Mouse (Mus musculus) bone marrow macrophage, adult 2 months (primary cell): Measurements from ENCODE around the gene Ezh1. TPM values are rescaled to one million over a fixed set of nuclear protein-coding genes. Genes with fewer than 3 reads are reported as not detected.

Source experiments
- H3K27ac ChIP-seq: 2 replicates; pipeline ENCODE4 v1.5.1; 2012; ENCODE audit warnings: low read depth, low read length; ENCODE audit not compliant: insufficient read depth
- H3K4me1 ChIP-seq: 2 replicates; pipeline ENCODE4 v1.6.1; 2012; ENCODE audit warnings: low read length; ENCODE audit not compliant: control insufficient read depth, insufficient read depth
- H3K4me3 ChIP-seq: 2 replicates; pipeline ENCODE4 v1.5.1; 2012; ENCODE audit warnings: mild to moderate bottlenecking, low read length, moderate library complexity; ENCODE audit not compliant: insufficient read depth
- CTCF ChIP-seq: IDR thresholded peaks from 2 replicates; pipeline ENCODE4 v1.5.1; 2012; ENCODE audit warnings: low read depth, mild to moderate bottlenecking, low read length, moderate library complexity
- POLR2A ChIP-seq: IDR thresholded peaks from 2 replicates; pipeline ENCODE4 v1.6.1; 2012; ENCODE audit warnings: mild to moderate bottlenecking, low read depth, low read length, borderline replicate concordance
- polyA plus RNA-seq: library from polyadenylated mRNA; stranded (reverse); fragments of >200 nt; gene quantifications from 2 replicates; pipeline ENCODE4 v1.2.4, GENCODE M21; 2012; ENCODE audit not compliant: missing spikeins, insufficient read depth, insufficient read length

Ezh1 gene
- polyA plus RNA-seq, 1 experiment: 52.5 TPM

DNA sequence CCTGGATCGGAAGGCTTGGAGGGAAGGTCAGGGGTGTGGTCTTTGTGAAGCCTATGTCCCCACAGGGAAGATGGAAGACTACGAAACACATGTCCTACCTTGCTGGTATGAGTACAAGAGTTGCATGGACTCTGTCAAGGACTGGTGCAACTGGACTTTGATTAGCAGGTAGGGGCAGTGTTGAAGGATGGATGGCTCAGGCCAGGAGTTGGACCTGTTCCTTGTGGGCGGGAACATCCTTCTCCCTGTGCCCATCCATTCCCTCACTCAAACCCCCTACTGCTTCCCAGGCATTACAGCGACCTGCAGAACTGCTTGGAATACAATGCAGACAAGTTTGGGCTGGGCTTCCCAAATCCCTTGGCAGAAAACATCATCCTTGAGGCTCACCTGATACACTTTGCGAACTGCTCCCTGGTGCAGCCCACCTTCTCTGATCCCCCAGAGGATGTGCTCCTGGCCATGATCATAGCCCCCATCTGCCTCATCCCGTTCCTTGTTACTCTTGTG lies 21.3 kb upstream of the Ezh1 start:
- peaks cover 5% of the 10 kb centered on the region; the same call in 1 of the 2 replicates for H3K4me1 ChIP-seq
- H3K4me3 ChIP-seq: no peak overlapping the region
- no peak for TF ChIP-seq CTCF
- no peak overlapping the region for H3K27ac ChIP-seq

DNA sequence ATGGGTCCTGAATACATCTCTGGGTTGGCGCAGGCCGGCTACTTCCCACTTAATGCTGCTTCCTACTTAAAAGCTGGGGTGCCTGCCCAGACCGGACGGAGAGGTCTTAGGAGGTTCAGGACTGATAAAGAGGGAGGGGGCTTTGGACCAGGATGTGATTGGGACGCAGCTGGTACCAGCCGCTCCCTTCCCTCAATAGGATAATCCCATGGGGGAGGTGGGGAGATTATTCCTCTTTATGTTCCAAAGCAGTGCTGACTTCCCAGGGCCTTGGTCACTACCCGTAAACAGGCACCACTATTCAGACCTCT lies 20.4 kb upstream of the Ezh1 start:
- TF ChIP-seq POLR2A (no peak), CTCF (no peak)
- Histone ChIP-seq H3K4me3 (peak overlapping the region; percentile 53), H3K4me1 (peaks cover 5% of the 10 kb centered on the region; the same call in 1 of the 2 replicates), H3K27ac (no peak overlapping the region)

DNA sequence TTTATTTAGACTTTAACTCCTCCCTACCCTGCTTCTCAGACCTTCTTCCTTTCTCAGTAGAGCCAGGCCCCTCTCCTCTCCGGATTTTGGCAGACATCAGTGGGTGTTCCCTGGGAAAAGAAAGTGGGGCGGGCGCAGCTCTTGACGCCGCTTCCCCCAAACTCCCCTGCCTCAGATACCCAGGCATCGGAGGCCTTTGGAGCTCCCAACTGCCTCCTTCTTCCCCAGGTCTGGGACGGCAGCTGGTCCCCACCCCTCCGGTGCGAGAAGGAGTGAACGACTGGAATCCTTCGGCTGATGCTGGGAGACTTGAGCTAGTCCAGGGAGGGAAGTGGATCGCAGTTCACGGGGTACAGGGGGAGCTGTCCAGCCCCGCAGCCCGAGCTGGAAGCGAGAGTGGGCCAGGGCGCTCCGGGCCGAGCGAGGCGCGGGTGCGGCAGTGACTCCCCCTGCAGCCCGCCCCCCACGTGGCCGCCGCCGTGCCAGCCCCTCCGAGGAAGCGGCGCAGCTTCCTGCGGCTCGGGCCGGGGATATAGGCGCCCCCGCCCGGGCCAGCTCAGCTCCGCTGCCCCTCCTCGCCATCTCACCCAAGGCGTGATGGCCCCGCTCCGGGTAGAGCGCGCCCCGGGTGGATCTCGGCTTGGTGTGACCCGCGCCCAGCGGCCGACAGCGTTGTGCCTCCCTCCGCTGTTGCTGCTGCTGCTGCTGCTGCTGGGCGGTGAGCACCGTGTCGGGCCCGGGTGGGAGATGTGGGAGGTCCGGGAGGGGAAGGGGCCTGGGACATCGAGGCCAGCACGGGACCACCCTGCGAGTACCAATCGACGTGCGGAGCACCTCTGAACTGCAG lies 19.8 kb upstream of the Ezh1 start, which contains the start of gene Ramp2:
TSS of gene Ramp2 (plus strand) at position 174 of the 847 bp plus-strand sequence.
- Histone ChIP-seq H3K27ac (no peak within 1 kb of the TSS), H3K4me3 (peak within 1 kb of the TSS; percentile 53)

DNA sequence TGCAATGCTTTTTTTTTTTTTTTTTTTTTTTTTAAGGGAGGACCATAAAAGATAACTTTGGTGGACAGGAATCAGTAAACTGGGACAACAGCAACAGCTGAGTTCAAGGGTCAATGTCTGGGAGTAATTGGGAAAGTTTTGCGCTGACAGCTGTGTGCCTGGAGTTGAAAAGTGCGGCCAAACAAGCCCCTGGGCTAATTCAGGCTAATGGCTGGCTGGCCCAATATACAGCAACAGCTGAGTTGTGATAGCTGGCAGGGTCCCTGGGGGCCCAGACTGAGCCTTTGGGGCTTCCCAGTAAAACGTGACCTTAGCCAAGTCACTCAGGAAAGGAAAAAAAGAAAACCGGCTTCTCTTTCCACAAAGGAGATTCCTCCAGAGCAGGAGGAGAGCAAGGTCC lies 18.8 kb upstream of the Ezh1 start:
- H3K4me3 ChIP-seq: no peak overlapping the region
- H3K27ac ChIP-seq: no peak overlapping the region
- H3K4me1 ChIP-seq: peaks cover 5% of the 10 kb centered on the region; the same call in 1 of the 2 replicates
- no peak for TF ChIP-seq POLR2A
- no peak for TF ChIP-seq CTCF

More for the DNA sequence above, 19.8 kb upstream of the Ezh1 start, which contains the start of gene Ramp2:
- TF ChIP-seq CTCF: no peak
- no peak for TF ChIP-seq POLR2A
- peaks cover 5% of the 10 kb centered on the region; the same call in 1 of the 2 replicates for H3K4me1 ChIP-seq

DNA sequence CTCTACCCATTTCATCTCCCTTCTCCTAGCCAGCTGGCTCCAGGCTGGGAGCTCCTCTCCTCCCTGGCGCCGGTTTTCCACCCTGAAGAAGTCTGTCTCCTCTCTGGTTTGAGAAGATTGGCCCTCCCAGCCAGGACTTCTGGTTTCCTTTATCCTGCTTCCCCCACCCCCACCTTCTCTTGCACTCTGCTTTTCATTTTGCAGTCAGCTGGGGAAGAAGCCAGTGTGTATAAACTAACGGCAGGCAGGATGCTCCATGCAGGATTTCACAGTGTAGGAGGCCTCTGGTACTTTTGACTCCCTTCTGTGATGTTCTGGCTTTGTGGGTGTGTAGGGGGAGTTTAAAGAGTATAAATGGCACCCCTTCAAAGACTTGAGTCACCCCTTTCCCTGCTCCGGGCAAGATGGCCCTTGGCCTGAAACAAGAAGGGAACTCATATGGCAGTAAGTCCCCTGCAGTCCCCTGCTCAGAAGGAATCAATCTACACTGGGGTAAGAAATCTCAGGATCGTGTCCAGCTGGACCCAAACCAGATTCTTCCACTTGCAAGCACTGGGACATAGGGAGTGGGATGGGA lies 11.9 kb upstream of the Ezh1 start:
- Histone ChIP-seq H3K4me1 (no peaks in the 10 kb centered on the region), H3K4me3 (no peak overlapping the region), H3K27ac (no peak overlapping the region)
- TF ChIP-seq CTCF (no peak), POLR2A (no peak)

DNA sequence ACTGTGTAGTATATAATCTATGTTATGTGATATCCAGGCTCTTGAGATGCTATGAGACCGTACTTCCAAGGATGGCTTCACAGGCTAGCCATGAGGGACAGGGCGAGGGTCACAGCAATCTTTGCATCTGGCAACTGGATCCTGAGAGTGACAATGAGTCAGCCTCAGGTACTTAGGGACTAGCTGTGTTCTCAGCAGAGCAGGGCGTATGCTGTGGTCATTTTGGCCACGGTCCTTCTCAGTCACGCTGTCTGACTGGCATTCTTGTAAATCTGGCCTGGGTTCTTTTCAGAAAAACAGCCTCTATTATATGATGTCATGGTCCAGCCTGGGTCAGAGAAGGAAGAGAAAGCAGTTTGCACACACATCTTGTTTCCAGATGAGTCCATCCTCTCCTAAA lies 10.5 kb upstream of the Ezh1 start:
- H3K27ac ChIP-seq: no peak overlapping the region
- TF ChIP-seq POLR2A (no peak), CTCF (no peak)
- H3K4me3 ChIP-seq: no peak overlapping the region
- H3K4me1 ChIP-seq: peaks cover 4% of the 10 kb centered on the region

DNA sequence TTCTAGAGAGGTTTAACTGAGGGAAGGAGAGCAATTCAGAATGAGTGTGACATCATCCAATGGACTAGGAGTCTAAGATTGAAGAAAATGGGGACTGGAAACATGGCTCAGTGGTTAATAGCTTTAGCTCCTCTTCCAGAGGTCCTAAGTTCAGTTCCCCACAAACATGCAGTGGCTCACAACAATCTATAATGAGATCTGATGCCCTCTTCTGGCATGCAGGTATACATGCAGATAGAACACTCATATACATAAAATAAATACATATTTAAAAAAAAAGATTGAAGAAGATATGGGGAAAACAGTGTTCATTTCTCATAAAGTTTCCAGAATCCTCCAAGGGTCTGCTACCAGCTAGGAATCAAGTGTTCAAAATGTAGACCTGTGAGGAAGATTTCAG lies 9.2 kb upstream of the Ezh1 start:
- peaks cover 10% of the 10 kb centered on the region for H3K4me1 ChIP-seq
- TF ChIP-seq POLR2A (no peak), CTCF (no peak)
- H3K4me3 ChIP-seq: no peak overlapping the region
- no peak overlapping the region for H3K27ac ChIP-seq

DNA sequence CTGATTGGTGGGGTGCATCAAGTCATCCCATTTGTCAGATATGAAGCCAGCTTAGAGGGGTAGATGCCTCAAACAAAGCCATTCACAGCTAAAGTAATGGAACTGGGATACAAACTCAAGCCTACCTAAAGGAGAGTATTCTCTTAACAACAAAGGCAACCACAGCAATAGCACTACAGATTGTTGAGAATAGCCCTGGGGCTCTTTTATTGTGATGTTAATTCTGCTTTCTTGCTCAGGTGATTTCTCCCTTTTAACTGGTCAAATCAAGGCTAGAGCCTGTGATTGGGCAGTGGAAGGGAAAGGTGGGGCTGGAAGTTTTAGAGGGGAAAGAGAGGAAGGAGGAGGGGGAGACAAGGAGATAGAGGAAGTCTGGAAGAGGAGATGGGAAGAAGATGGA lies 7.9 kb upstream of the Ezh1 start:
- Histone ChIP-seq H3K27ac (no peak overlapping the region), H3K4me1 (peaks cover 19% of the 10 kb centered on the region), H3K4me3 (no peak overlapping the region)
- no peak for TF ChIP-seq POLR2A
- TF ChIP-seq CTCF: no peak

DNA sequence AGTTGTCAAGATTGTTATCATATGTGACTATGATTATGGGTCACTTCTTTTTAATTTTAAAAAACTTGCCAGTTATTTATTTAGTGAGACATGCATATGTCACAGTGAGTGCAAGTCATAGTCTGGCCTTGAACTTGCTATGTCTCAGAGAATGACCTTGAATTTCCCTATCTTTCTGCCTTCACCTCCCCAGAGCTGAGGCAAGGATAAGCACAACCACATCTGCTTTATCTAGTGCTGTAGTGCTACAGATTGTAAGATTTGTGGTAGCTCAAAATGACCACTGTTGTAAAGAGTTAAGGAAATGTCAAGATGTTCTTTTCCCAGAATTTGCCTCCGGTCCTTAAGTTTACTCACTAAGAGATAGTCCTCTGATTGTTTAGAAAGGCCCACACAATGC lies 7.0 kb upstream of the Ezh1 start:
- peaks cover 19% of the 10 kb centered on the region for H3K4me1 ChIP-seq
- no peak overlapping the region for H3K27ac ChIP-seq
- TF ChIP-seq CTCF (no peak), POLR2A (no peak)
- H3K4me3 ChIP-seq: no peak overlapping the region

DNA sequence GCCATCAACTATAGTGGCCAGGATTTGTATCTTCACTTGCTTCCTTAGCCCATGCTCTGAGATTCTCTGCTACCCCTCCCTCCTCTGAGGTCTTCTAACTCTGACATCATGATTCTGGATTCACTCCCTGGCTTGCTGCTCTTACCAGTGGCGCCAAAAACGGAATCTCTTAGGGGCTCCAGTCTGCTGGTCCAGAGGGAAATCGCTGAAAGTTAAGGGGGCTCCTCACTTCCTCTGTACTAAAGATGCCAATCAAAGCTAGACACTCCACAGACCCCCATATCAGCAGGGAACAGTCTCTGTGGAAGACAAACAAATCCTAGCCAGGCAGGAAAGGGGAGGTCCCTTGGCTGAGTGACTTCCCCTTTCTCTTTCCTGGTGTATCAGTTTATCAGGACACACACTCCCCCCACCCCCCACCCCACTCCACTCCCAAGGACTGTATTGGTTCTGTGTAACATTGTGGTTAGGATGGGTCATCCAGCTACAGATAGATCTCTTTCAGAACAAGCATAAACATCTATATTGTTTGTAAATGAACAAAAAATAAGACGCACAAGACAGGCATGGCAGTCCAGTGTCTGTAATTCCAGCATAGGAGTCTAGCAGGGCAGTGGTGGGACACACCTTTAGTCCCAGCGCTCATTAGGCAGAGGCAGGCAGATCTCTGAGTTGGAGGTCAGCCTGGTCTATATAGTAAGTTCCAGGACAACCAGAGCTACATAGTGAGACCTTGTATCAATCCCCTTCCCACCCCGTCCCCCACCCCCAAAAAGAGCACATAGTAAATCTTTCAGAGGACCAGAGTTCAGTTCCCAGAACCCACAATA lies 6.0 kb upstream of the Ezh1 start:
- no peak for TF ChIP-seq POLR2A
- no peak for TF ChIP-seq CTCF
- peaks cover 19% of the 10 kb centered on the region for H3K4me1 ChIP-seq
- H3K4me3 ChIP-seq: peak overlapping the region; percentile 56
- H3K27ac ChIP-seq: peak overlapping the region; percentile 80
